Mouse (Mus musculus) hindbrain, embryonic 14.5 days (tissue): ENCODE measurements around the gene Sgsh. TPM values are rescaled to one million over a fixed set of nuclear protein-coding genes. Genes with fewer than 3 reads are reported as not detected.

Experiments
- ATAC-seq: fragments of 200-750 bp; cut with Nextera tagmentation; 2 replicates; pipeline ENCODE4 v1.8.0; 2017; ENCODE audit warnings: moderate number of reproducible peaks, mild to moderate bottlenecking, moderate TSS enrichment, moderate library complexity; ENCODE audit not compliant: low FRiP score
- DNase-seq: peaks from one replicate; pipeline ENCODE4 v3.0.0-alpha.2; 2015; ENCODE audit warnings: low spot score
- H3K27ac ChIP-seq: fragments of 300-500 bp; sonication (generic); 2 replicates; pipeline ENCODE4 v1.5.1; 2014; ENCODE audit warnings: mild to moderate bottlenecking, moderate library complexity
- H3K27me3 ChIP-seq: fragments of 300-500 bp; sonication (generic); 2 replicates; pipeline ENCODE4 v1.6.1; 2014; ENCODE audit warnings: mild to moderate bottlenecking, low read length, mixed read lengths; ENCODE audit not compliant: control insufficient read depth, insufficient read depth
- H3K36me3 ChIP-seq: fragments of 300-500 bp; sonication (generic); replicated peaks from 2 replicates; pipeline ENCODE4 v1.6.1; 2014; ENCODE audit not compliant: control insufficient read depth, insufficient read depth
- H3K4me1 ChIP-seq: fragments of 300-500 bp; sonication (generic); replicated peaks from 2 replicates; pipeline ENCODE4 v1.6.1; 2014; ENCODE audit warnings: antibody characterized with exemption, low read length, mixed read lengths; ENCODE audit not compliant: control insufficient read depth, insufficient read depth
- H3K4me2 ChIP-seq: fragments of 300-500 bp; sonication (generic); replicated peaks from 2 replicates; pipeline ENCODE4 v1.6.1; 2014; ENCODE audit warnings: mild to moderate bottlenecking, moderate library complexity
- H3K4me3 ChIP-seq: fragments of 300-500 bp; sonication (generic); replicated peaks from 2 replicates; pipeline ENCODE4 v1.5.1; 2014; ENCODE audit warnings: mild to moderate bottlenecking, low read length
- H3K9ac ChIP-seq: fragments of 300-500 bp; sonication (generic); 2 replicates; pipeline ENCODE4 v1.6.1; 2014
- H3K9me3 ChIP-seq: fragments of 300-500 bp; sonication (generic); 2 replicates; pipeline ENCODE4 v1.6.1; 2016; ENCODE audit warnings: low read length; ENCODE audit not compliant: control insufficient read depth
- WGBS: fragments of 180-500 bp; shearing (Covaris S2); extraction: QIAGEN DNeasy Blood & Tissue Kit; methylation state at CpG from one replicate; pipeline ENCODE4 v1.1.7; 2014; 5-methylcytosine and 5-hydroxymethylcytosine counted together
- polyA plus RNA-seq: library from polyadenylated mRNA; unstranded; fragments of >200 nt; fragmentation: Nextera tagmentation; extraction: Ambion mirVana; gene quantifications from 2 replicates; pipeline ENCODE4 v1.2.1, GENCODE M21; 2014

Gene Sgsh
- polyA plus RNA-seq, 1 experiment from 2014 or later, result 3.4 TPM

DNA sequence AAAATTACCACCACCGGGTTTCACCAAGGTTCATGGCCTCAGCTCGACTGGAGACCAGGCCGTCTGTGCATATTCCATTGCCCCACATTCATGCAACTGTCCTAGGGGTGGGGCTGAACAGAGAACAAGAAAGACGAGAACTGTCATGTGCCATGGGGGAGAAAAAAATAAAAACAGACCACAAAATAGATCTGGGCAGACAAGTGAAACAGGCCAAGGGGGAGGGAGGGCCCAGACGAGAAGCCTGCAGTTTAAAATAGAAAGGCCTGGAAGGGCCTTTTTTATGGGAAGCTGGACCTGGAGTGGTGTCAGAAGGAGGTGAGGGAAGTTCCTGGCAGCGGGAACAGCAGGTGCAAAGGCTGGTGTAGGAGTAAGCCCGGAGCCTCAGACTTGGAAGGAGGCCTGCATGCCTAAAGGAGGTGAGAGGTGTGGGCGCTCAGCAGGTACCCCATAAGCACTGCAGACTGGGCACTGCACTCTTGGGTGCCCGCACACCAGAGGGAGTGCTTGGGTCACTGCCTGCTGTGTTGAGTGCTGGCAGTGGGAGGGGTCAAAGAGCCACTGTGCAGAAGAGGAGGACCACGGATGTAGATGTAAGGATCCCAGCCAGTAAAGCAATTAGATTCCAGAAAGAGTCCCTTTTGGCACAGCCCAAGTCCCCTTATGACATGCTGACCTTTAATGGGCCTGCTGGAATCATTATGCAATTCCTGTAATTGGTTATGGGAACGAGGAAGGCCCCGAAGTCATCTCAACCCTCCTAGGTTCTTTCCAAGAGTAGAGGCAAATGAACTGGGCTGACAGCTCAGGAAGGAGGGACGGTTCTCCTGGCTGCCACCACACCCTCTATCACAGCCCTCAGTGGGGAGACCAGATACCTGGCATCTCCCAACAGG lies 48.3 kb downstream of the Sgsh start:
- ATAC-seq, result no peak
- WGBS, result 65% methylated on average over 13 of the region's 13 CpGs

DNA sequence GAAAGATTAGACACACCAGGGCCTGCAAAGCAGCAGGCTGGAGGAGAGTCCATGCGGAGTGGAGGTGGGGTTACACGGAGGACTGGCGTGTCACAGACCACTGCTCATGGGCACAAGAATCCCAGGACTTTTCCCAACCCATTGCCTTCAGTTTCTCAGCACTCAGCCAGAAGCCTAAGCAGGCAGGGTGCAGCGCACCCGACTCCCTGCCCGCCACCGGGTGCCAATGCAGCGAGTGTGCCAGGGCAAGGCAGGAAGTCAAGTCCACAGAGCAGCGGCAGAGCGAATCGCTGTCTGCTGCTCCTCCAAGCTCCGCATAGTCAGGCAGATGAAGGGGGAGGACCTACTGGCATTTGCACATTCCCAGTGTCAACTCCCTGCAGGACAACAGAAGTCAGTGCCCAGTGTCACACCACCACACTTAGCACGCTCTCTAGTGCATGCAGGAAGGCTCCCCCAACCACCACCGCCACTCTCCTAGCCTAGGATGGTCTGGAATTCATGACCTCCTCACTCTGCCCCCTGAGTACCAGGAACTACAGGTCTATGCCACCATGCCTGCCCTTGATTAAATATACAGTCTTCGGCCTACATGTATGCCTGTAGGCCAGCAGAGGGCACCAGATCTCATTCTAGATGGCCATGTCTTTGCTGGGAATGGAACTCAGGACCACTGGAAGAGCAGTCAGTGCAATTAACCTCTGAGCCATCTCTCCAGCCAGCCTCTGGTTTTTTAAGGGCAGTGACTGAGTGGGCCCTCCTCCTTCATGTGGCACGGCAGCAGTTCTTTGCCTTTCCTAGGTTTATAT lies 50.2 kb downstream of the Sgsh start:
- Histone ChIP-seq H3K9ac (no peak overlapping the region), H3K27me3 (0 out of 2 replicates have a peak, but pooled peaks cover under 1% of the 10 kb centered on the region), H3K36me3 (no peaks in the 10 kb centered on the region), H3K4me1 (no peaks in the 10 kb centered on the region; the same call in 1 of the 2 replicates), H3K4me3 (no peak overlapping the region), H3K27ac (no peak overlapping the region), H3K9me3 (no peaks in the 10 kb centered on the region), H3K4me2 (no peak overlapping the region)
- 45% methylated on average over 16 of the region's 16 CpGs for WGBS
- DNase-seq, result peak; percentile 71
- 0 out of 2 replicates have a peak, but pooled peaks have one; percentile 46 for ATAC-seq

More for the DNA sequence above, 48.3 kb downstream of the Sgsh start:
- Histone ChIP-seq H3K4me3 (no peak overlapping the region), H3K9me3 (no peaks in the 10 kb centered on the region), H3K9ac (no peak overlapping the region), H3K27ac (no peak overlapping the region), H3K36me3 (no peaks in the 10 kb centered on the region), H3K4me1 (no peaks in the 10 kb centered on the region), H3K27me3 (0 out of 2 replicates have a peak, but pooled peaks cover 7% of the 10 kb centered on the region), H3K4me2 (no peak overlapping the region)
- no peak for DNase-seq

DNA sequence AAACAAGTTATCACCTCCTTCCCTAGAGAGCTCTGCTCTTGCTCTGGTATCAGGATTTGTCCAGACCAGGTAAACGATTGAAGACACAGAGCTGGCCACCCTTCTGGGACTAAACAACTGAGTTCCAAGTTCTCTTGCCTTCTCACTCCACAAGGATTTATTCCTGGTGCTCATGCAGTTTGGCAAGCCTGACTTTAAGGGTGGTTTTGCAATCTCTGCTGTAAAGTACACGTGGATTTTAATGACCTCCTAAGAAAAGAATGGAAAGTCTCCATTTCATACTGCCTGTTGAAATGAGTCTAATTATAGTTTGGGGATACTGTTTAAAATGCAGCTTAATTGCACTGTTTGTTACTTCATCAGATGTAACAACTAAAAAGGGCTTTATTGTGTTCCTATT lies 54.4 kb downstream of the Sgsh start:
- Histone ChIP-seq H3K4me3 (peak overlapping the region; percentile 68; the same call in 1 of the 2 replicates), H3K4me1 (peaks cover 10% of the 10 kb centered on the region), H3K4me2 (peak overlapping the region; percentile 74; the same call in 1 of the 2 replicates), H3K27me3 (no peaks in the 10 kb centered on the region), H3K9ac (0 out of 2 replicates have a peak overlapping the region, but pooled peaks have one; percentile 87), H3K27ac (no peak overlapping the region), H3K36me3 (peaks cover 23% of the 10 kb centered on the region), H3K9me3 (no peaks in the 10 kb centered on the region)
- DNase-seq (no peak), ATAC-seq (no peak)
- 39% methylated on average over 2 of the region's 2 CpGs for WGBS

DNA sequence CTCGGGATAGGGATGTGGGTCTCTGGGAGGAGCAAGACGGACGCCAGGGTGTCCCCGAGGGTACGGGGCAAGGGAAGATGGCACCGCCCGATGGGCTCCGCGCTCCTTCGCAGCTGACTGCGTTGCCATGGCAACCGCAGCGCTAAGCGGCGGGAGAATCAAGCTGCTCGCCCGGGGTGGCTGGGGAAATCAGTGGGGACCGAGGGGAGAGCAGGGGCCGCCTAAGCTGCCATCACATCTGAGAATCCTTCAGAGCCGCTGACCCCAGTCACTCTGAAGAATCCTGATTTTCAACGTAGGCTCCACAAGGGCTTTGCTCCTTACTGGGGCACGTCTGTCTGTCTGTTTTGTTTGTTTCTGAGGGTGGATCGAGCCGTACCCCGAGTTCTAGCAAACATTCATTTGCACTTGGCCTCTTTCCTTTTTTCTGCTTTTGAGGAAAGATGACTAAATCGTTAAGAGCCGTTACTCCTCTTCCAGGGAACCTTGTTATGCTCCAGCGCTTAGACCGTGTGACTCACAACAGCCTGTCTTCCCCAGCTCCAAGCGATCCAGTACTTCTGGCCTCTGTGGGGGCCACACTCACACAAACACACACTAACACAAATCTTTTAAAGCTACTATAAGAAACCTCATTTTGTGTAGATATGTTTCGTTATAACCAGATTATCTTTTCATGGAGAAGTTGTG lies 54.9 kb downstream of the Sgsh start:
- DNase-seq (peak; percentile 32), ATAC-seq (no peak)
- Histone ChIP-seq H3K4me3 (peak overlapping the region; percentile 68), H3K4me2 (peak overlapping the region; percentile 74), H3K9me3 (no peaks in the 10 kb centered on the region), H3K27me3 (no peaks in the 10 kb centered on the region), H3K4me1 (peaks cover 10% of the 10 kb centered on the region), H3K9ac (peak overlapping the region; percentile 87), H3K27ac (peak overlapping the region; percentile 94), H3K36me3 (peaks cover 29% of the 10 kb centered on the region)
- WGBS, result 1% methylated on average over 31 of the region's 31 CpGs

DNA sequence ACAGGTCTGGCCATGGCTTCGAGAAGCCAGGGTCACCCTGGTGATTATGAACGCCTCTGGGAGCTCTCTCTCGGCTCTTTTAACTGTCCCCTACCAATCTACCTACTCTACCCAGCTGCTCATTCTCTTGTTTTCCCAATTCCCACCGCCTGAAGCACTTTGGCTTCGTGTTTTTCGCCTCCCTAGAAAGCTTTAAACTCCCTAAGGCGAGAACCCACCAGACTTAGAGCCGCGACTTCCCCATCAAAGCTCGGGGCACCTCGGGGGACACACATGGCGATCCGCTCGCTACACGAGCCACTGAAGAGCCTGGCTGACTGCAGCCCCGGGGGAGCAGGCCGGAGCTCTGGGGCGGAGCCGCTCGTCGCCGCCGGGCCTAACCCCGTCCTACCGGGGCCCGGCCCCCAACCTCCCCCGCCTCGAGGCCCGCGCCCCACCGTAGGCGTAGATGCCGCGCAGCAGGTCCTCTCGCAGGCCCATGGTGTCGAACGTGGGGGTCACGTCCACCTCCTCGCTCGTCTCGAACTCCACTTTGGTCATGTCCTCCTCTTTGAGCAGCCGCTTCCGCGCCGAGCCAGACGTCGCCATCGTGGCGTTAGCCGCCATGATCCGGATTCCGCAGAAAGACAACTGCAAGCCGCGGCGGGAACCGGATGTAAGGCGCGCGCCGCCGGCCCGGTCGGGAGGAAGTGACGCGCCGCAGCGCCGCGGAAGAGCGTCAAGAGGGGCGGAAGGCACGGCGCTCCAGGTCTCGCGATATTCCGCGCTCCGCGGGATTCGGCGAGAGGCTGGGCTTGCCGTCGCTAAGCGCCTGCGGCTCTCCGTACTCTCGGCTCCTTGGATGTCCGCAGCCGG lies 55.7 kb downstream of the Sgsh start, which contains the start of gene Eif4a3:
TSS of gene Eif4a3 (minus strand) at position 699 of the 855 bp plus-strand sequence.
- DNase-seq, result peak; percentile 100
- Histone ChIP-seq H3K4me3 (peak within 1 kb of the TSS; percentile 68), H3K36me3 (peaks cover 37% of the 10 kb centered on the region), H3K4me1 (peaks cover 10% of the 10 kb centered on the region), H3K27ac (peak within 1 kb of the TSS; percentile 94), H3K27me3 (no peaks in the 10 kb centered on the region), H3K4me2 (peak within 1 kb of the TSS; percentile 74), H3K9me3 (no peaks in the 10 kb centered on the region), H3K9ac (peak within 1 kb of the TSS; percentile 87)
- peak; percentile 97 for ATAC-seq
- WGBS, result under 1% methylated on average over 84 of the region's 89 CpGs

DNA sequence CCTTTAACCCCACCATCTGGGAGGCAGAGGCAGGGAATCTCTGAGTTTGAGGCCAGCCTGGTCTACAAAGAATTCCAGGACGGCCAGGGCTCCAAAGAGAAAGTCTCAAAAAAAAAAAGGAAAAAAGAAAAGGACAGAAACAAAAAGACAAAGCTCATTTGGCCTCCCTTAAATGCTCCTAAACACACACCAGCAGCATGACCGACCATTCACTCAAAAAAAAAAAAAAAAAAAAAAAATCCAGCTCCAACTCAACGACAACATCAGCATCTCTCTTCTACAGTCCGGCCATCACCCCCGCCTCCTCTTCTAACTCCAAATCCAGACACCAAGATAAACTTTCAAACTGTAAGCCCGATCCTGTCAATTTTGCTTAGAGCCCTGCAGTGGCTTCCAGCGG lies 56.4 kb downstream of the Sgsh start:
- peak overlapping the region; percentile 68 for H3K4me3 ChIP-seq
- H3K27me3 ChIP-seq, result no peaks in the 10 kb centered on the region
- WGBS, result 20% methylated on average over 7 of the region's 7 CpGs
- H3K4me1 ChIP-seq, result peaks cover 10% of the 10 kb centered on the region
- DNase-seq (no peak), ATAC-seq (no peak)
- H3K36me3 ChIP-seq, result peaks cover 44% of the 10 kb centered on the region
- H3K27ac ChIP-seq, result no peak overlapping the region
- H3K9me3 ChIP-seq, result no peaks in the 10 kb centered on the region
- H3K9ac ChIP-seq, result peak overlapping the region; percentile 87
- peak overlapping the region; percentile 71 for H3K4me2 ChIP-seq

DNA sequence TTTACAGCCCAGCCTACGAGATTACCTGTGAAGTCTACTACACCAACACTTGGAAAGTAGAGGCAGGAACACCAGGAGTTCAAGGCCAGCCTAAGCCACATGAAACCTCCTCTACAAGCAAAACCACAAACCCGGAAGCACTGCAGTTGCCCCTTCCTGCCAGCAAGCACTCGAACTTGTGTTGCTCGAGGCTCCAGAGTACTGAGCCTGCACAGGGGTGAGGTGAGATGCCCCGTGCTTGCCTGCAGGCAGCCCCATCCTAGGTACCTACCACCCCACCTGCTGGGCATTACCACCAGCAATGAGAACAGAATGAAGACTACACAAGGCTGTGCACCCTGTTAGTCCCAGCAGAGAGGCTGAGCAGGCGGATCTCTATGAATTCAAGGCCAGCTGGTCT lies 57.3 kb downstream of the Sgsh start:
- no peak for DNase-seq
- Histone ChIP-seq H3K27me3 (no peaks in the 10 kb centered on the region), H3K9ac (no peak overlapping the region), H3K9me3 (no peaks in the 10 kb centered on the region), H3K4me3 (no peak overlapping the region), H3K4me2 (peak overlapping the region; percentile 71; the same call in 1 of the 2 replicates), H3K27ac (no peak overlapping the region), H3K36me3 (peaks cover 53% of the 10 kb centered on the region), H3K4me1 (peaks cover 10% of the 10 kb centered on the region)
- WGBS, result 89% methylated on average over 6 of the region's 6 CpGs
- no peak for ATAC-seq
